Mouse (Mus musculus): ENCODE measurements at regions not wholly inside any gene's neighbourhood (a gene's known extent, or its start where the extent isn't known, plus 50 kb on each side); places are given as distances from the start of the nearest gene placed in this dataset.

DNA sequence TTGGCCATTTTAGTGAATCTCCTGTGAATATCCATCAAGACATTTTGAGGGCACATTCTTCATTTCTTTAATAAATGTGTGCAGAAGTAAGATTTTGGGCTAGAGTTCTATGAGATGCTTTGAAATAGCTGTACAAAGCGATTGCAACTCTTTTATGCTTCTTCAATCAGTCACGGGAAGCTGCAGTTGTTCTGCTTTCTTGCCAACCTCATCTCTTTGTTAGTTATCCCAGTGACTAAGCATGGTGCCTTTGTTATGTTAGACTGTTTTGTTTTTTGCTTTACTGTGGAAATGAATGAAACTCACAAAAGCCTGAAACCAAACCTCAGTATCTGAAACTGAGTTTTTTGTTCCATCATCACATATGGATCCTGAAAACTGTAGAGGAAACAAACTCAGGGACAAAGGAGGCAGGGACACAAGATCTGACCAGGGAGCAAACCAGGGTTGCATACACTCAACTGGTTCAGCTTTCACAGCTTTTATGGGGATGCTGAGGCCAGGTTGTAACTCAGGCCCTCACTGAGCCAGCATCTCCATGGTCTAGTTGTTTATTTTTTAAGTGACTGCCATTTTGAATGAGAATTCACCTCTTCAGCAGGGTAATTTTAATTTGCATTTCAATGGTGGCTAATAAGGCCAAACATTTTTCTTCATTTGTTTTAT, 266.3 kb upstream of the Impad1 start:
- no peak for TF ChIP-seq CTCF (IDR thresholded peaks at IDR 0.05; ENCODE audit: low read depth)
- TF ChIP-seq EP300 (optimal IDR thresholded peaks at IDR 0.05), result no peak

Data from stomach, postnatal 0 days (tissue).